Mouse (Mus musculus) kidney, postnatal 14 days (tissue): ENCODE data around the gene Tmem176a.

Source experiments
- DNase-seq: peaks from one replicate; pipeline ENCODE4 v3.0.0; 2022; ENCODE audit warnings: mixed read lengths

The Tmem176a gene

DNA sequence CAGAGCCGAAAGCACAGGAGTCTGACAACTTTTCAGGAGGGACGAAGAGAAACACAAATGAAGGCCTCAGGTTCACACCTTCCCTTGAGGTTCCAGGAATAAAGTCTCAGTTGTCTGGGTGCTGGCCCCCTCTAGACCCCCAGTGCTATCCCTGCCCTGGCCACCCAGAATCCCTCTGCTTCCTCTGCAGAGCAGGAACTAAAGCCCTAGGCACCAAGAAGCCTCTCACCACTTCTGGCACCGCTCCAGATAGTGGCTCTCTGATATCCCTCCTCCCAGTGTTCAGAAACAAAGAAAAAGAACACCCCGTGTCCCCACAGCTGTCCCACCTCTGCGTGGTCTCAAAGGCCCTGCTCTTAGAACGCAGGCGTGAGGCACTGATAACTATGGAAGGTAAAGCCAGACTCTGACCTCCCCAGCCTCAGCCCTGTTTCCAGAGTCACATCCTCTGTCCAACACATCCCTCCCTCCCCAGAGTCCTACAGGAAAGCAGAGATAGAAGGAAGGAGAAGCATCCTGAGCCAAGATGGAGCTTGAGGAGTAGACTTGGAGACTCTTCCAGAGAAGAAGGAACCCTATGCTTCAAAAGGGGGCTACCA lies at the start of gene Tmem176a:
TSS of gene Tmem176a (plus strand) at position 549 of the 599 bp plus-strand sequence.
- DNase-seq, result peak; percentile 73

DNA sequence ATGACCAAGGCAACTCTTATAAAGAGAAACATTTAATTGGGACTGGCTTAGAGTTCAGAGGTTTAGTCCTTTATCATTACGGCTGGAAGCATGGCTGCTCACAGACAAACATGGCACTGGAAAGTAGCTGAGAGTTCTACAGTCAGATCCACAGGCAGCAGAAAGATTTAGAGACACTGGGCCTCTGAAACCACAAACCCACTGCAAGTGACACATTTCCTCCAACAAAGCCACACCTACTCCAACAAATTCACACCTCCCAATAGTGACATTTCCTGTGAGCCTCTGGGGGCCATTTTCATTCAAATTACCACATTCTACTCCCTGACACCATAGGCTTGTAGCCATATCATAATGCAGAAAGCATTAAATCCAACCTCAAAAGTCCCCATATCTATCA lies 38.8 kb upstream of the Tmem176a start:
- DNase-seq, result no peak

DNA sequence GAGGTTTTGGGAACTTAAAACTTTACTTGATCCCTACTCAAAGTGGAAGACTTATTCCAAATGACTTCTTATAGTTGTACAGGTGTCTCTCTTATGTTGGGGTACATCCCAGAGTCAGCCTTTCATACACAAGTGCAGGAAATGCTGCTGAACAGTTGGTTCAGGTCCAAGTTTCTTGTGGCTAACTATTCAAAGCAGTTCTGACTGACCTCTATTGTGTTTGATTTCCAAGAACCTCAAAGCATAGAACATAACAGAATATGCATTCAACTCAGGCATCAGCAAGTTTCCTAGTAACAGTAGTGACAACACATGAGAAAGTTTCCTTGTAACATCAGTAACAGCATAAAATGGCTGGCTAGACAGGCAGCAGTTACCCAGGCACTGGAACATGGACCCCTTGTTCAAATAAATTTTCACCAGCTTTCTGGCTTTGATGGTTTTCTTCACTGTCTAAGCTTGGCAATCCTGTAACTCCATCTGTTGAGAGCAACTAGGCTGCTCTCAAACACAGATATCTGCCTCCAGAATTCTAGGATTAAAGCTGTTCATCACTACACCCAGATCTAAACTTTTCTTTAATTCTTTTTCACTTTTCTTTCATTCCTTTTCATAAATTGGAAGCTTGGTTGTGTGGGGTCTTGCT lies 37.2 kb upstream of the Tmem176a start:
- no peak for DNase-seq

DNA sequence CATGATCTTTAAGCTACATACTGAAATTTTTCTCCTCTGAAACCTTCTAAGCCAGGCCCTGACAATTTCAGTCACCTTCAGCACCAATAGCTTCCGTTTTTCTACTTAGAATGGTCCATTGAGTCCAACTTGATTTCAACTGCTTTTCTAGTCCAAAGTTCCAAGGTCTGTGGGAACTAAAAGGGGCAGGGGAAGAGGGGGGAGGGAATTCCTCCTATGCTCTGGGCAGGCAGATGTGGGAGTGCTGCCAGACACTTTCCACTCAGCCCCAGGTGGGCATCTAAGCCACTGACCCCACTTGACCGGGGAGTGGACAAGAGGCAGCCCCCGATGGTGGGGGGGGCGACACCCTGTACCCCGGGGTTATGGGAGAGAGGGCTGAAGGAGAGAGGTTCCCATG lies 36.4 kb upstream of the Tmem176a start:
- peak; percentile 57 for DNase-seq

DNA sequence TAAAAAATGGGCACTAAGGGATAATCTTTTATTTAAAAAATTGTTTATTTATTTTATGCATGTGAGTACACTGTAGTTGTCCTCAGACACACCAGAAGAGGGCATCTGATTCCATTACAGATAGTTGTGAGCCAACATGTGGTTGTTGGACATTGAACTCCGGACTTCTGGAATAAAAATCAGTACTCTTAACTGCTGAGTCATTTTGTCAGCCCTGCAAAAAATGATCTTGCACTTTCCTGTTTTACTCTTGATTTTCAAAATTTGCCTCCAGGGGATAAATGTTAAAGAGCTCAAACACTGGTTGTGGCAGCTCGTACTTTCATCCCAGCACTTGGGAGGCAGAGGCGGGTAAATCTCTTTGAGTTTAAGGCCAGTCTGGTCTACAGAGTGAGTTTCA lies 34.0 kb upstream of the Tmem176a start:
- DNase-seq, result no peak

DNA sequence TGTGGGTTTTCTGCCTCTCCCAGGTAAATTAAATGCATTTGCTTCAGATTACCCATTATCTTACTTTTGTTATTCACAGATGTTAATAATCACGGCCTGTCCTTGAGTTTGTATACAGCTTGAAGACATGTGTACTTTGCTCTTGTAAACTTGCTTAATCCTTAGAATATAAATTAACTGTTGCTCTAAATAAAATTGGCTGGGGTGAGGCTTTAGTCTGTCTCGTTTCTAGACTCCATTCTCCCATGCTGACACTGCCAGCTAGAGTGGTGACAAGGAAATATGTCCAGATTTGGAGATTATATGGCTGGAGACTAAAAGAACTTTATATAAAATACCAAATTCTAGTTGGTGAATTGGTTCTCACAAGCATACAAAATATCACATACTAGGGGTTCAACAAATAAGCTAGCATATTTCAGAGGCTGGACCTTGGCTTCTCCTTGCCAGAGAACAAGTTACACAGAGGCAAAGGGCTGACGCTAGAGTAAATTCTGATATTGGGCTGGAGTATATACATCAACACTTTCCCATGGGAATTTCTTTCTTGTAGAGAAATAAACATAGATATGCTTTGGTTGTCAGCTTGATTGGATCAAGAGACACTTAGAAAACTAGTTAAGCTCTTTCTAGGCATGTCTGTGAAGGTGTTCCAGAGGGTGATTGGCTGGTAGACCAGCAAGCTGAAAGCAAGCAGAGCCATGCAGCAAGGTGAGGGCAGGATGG lies 31.1 kb upstream of the Tmem176a start:
- DNase-seq, result no peak

DNA sequence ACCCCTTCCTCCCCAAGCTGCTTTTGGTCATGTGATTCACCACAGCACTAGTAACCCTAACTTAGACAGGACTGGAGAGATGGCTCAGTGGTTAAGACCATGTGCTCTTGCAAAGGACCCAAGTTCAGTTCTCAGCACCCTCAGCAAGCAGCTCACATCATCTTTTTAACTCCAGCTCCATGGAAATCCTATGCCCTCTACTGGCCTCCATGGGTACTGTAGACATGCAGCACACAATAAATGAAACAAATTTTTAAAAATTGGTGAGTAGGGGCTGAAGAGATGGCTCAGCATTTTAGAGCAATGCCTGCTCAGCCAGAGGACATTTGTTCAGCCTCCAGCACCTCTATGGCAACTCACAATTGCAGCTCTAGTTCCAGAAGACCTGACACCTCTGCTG lies 25.7 kb upstream of the Tmem176a start:
- no peak for DNase-seq

DNA sequence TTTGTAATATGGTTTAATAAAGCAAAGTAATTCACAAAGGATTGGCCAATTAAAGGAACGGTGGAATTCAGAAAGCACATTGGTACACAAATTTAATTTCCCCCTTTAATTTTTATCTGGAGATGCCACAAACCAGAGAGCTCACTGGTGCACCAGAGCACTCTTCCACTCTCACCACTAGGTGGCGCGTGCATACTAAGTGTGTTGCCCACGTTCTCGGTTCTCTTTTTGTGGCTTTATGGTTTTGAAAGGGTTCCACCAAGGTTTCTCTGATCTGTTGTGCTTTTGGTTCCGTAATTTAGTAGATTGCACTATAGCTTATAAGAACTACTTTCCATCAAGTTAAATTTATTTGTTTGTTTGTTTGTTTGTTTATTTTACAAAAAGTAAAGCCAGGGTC lies 22.9 kb upstream of the Tmem176a start:
- DNase-seq, result peak; percentile 87

DNA sequence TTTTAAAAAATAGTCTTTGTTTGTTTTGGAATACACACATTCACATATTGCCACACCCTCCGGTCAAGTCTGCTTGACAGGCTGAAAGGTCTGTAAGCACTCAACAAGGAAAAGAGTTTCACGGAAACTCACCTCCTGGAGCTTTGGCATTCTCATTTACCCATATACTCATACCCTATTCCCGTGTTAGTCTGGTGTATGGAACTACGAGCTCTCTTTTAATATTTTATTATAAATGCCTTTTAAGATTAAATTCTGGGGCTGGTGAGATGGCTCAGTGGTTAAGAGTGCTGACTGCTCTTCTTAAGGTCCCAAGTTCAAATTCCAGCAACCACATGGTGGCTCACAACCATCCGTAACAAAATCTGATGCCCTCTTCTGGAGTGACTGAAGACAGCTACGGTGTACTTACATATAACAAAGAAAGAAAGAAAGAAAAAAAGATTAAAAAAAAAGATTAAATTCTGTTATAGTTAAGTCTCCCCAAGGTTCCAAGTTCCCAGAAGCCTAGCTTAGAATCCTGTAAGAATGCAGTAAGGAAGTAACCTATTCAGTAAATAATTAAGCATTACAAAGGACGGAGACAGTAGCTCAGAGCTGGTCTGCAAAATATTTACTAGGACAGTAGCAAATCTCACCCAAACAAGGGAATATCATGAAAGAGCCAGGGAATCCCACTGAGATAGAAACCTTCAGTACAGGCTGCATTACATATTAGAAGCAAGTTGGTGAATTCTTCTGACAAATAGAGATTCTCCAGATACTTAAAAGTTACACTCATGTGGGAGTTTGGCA lies 18.5 kb upstream of the Tmem176a start:
- DNase-seq, result peak; percentile 50

DNA sequence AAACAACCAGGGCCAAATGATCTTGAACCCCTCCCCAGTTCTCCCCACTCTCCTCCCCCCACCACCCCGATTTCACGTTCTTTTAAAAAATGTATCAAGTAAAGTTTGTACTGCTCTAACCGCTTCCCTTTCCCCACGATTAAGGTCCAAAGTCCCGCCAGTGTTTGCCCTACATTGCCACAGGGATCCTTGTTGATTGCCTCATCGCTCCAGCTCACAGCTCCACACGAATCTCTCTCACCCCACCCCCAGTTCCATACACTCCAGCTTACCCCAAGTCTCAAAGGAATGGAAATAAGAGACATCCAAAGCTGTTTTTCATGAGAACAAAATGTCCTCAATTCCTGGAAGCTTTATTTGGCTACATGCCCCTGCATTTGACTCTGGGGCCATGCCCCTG lies 15.7 kb upstream of the Tmem176a start:
- peak; percentile 61 for DNase-seq

DNA sequence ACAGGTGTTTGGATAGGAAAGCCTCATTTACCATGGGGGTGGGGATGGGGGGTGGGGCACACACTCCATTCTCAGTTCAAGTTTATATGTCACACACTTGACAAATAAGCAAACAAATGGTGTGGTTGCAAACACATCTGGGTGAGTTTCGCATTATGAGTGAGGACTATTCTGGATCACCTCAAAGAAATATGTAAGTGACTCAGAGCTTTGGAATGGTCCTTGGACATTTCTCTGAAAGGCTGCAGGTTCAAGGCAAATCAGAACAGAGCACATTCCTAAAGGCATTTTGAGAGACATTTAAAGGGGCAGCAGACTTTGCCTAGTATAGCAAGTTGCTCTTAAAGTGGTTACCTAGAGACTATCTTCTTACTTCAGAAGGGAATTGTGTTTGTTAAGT lies 11.7 kb upstream of the Tmem176a start:
- no peak for DNase-seq

DNA sequence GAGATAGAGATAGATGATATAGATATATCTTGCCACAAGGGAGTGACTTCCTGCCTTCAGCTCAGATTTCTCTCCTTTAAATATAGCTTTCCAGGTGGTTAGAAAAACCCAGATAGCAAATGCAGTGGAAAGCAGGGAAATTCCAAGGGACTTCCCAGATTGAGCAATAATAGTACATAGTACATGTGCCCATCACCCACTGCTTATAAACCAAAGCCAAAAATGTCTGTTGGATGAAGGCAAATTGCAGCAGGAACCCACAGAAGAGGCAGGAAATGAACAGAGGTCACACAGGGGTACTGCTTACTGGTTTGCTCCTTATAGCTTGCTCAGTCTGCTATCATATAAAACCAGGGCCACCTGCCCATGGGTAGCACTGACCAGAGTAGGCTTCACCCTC lies 11.1 kb upstream of the Tmem176a start:
- no peak for DNase-seq

DNA sequence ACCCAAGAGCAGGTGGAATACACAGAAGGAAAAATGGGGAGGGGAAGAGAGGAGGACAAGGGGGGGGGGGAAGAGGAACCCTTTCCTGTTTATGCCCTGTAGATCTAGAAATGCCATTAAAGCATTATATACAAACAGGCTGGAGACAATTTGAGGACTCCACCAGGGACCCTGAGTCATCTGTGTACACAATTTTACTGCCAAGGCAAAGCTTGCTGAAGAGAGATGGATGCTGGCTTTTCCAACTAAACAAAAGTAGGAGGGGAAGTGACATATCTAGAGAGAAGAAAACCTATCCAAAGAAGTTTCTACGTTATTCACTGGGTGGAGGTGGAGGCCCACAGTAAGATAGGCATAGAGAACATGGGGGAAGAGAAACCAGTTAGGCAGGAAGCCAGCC lies 10.5 kb upstream of the Tmem176a start:
- no peak for DNase-seq

DNA sequence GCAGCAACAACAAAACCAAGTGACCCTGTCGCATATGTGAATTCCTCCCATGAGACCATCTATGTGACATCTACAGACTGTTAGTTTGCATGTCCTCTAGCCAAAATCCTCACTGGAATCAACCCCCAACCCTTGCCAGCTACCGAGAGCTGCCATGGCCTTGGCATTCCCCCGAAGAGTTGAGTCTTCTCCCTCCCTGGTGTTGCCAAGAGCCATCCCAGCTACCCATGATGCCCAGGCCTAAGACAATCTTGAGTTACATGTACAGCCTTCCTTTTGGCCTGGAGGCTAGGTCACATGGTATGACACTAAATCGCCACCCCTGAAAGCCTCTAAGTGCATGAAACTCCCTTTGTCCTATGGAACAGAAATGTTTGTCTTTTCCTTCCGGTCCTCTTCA lies 9.6 kb upstream of the Tmem176a start:
- no peak for DNase-seq

DNA sequence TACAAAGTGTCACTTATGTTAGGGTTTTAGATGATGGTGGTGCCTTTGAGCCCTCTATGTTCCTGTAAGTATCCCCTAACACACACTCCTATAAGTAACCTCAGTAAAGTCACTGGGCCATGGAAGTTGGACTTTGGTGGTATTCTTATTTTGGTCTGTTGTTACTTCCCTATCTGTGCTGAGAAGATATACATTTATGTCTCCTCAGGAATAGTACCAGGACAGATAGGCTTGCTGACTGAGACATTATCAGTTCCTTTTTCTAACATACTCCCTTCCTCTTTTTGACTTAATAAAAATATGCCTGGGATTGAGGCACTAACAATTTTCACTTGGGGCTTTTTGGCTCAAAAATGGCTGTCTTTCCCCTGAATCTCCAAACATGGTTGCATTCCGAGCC lies 8.3 kb upstream of the Tmem176a start:
- DNase-seq, result no peak

DNA sequence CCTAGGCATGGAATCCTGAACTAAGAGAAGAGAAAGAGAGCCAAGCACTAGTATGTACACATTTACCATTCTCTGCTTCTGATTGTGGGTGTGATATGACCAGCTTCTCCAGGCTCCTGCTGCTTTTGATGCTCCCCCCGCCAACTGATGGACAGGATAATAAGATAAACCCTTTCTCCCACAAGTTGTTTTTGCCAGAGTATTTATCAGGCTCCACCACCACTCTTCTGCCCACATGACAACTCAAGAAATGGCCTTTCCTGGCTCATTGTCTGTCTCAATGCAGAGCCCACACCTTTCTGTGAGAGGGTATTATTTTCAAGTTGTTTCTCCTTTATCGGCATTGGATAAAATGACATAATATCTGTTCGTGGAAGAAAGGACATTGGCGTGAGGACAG lies 7.2 kb upstream of the Tmem176a start:
- DNase-seq, result no peak

DNA sequence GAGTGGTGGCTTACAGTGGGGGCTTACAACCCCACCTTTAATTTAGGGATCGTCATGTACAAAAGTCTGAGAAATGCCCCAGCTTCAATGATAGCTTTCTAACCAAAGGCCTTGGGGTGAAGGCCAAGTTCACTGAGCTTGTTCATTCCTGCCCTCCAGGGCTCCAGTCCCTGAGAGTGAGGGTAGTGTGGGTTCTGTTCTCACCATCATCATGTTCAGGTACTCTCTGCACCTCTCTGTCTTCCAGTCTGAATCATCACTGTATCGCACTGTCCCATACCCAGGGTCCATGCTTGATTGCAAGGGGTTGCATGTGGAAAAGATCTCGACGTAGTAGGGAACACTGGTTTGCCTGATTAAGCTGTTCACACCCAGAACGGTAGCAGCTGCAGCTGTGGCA lies 5.5 kb upstream of the Tmem176a start:
- DNase-seq, result no peak

DNA sequence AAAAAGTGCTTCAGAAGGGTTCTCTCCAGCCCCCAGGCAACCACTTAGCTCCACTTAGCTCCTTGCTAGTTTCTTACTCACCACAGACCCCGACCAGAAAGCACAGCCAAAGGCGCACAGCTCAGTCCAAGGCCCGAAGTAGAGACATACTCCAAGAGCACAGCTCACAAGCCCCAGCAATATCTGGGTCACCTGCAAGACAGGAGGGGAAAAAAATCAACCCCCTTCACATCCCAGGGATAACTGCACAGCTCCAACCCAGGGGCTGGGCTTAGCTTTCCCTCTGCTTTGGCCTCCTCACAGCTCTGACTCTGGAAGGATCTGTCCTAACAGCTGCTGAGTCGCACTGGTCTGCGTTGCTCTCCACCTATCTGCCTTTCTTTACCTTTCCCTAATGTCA lies 4.6 kb upstream of the Tmem176a start:
- DNase-seq, result no peak

DNA sequence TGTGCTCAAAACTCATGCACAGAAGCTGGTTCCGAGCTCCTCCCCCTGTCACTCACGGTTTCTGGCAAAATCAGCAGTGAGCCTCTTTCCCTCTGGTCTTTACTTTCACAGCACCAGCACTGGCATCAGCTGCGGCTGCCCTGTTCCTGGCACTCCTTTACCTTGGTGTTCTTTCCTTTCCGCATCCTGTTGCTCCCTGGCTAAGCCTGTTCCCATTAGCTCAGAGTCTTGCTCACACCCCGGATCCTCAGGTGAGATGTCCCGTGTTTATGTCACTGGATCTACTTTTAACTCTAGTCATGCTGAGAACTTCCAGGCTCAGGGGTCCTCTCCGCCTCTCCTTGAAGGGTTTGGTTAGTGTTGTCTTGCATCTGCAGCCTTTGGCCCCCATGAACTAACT lies 3.2 kb upstream of the Tmem176a start:
- DNase-seq, result no peak

DNA sequence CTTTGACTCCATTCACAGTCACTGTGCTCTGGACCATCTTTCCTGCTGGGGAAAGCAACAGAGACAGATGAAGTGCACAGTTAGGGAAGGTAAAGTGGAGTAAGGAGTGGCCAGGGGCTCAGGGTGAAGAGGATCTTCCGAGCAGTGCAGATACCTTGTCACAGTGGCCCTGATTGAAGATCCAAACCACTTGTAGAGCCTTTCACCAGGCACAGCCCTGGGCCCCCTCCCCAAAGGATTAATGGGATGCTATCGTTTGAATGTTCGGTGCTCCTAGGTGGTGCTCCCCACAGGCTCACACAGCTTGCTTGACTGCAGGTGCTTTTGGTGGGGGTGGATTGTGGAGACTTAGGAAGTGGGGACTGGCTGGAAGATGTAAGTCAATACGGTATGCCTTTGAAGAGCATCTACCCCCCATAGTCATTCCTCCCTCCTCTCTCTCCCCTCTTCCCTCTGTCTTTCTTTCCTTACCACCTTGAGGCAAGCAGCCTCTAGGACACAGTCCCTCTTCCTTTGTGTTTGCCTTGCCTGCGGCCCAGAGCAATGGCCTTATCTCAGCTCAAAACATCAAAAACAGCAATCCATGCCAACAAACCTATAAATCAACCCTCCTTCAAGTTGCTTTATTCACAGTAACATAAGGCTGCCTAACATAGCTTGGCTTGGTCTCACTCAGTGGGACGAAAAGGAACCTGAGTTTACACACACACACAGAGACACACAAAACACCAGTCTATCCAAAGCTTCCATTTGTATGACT lies 2.2 kb upstream of the Tmem176a start:
- DNase-seq, result no peak

DNA sequence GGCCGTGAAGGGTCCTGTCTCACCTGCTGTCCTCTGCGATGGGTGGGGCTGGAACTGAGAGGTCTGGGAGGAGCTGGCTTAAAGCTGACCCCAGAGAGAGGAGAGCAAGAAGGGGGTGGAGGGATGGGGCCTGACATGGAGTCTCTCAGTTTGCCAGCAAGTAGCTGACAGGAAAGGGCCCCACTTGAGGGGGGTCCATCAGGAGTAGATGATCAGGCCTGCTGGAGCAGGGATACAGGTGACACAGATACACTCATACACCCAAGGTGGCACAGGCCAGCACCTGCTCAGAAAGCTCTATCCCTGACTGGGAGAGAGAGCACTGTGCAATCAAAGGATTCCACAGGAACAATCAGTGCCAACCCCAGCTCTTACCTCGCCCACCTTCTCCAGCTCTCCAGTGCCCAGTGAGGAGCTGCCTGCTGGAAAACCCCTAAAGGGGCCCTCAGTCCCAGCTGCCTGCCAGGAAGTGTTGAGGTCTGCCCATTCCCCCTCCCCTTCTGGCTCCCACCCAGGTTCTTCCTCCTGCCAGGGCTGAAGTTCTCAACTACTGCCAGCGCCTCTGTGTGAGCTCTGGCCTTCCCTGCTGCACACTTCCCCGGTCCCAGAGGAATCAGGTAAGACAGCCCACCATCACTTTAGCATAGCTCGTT lies 380 bp downstream of the Tmem176a start, which contains the start of gene Tmem176b:
TSS of gene Tmem176b (minus strand) at position 524 of the 653 bp plus-strand sequence.
- peak; percentile 99 for DNase-seq
